Mouse (Mus musculus): ENCODE measurements around the gene Smarca1. TPM values are rescaled to one million over a fixed set of nuclear protein-coding genes. Genes with fewer than 3 reads are reported as not detected.

Smarca1 gene
- polyA plus RNA-seq, 1 experiment, result not detected

DNA sequence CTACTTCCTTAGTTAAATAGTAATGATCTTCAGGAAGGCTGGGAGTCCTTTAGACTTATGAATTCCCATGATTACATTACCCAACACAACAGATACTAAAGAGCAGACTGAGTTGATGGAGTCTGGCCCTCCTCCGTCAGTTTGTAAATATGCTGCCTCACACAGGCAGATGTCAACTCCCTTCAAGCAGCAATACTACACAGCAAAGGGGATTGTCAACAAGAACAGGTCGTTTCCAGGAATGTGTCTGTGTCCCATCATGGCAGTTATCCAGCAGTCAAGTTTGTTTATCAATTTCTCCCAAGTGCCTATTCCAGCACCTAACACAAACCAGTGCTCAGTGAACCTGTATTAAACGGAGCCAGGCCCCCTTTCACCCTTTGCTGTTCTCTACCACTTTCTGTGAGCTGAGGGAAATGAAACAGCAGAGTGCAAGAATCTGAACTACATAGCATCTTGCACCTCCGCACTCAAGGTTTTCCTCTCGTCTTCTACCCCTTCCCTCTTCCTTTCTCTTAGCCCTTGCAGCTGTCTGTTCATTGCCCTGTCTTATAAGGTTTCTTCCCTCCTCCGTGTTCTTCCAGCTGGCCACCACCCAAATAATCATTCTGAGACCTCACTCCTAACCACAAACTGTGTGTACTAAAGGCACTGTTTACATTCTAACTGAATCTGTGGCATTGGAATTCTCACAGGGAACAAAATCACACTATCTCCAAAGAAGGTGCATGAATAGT, 57.5 kb downstream of the Smarca1 start:
- TF ChIP-seq CTCF (IDR thresholded peaks at IDR 0.05; ENCODE audit: insufficient read depth, low read depth, low read length), result no peak
- 65% methylated on average over 6 of the region's 6 CpGs for WGBS
- H3K27ac ChIP-seq (ENCODE audit: insufficient read depth, low read depth, low read length), result no peak overlapping the region
- H3K4me3 ChIP-seq (ENCODE audit: insufficient read depth, low read depth, low read length), result no peak overlapping the region
- no peaks in the 10 kb centered on the region for H3K4me1 ChIP-seq (ENCODE audit: control insufficient read depth, insufficient read depth, low read length)

DNA sequence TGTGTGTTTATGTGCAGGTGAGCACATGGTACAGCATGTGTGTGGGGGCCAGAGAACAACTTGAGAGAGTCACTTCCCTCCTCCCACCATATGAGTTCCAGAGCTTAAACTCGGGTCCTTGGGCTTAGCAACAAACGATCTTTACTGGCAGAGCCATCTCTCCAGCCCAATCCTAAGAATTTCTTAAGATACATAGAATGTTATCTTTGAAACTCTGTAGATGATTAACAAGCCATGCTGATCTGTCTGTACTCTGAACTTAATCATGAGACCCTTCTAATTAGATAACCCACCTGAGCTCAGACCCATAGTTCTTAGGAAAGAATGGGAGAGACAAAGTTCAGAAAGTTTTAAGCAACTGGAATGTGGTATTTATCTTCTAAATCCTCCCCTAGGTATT, 59.3 kb downstream of the Smarca1 start:
- no peak for TF ChIP-seq CTCF (IDR thresholded peaks at IDR 0.05; ENCODE audit: insufficient read depth, low read depth, low read length)
- TF ChIP-seq POLR2A (IDR thresholded peaks at IDR 0.05; ENCODE audit: insufficient read depth, low read depth, low read length), result no peak
- no peak overlapping the region for H3K27ac ChIP-seq (ENCODE audit: insufficient read depth, low read depth, low read length)
- WGBS, result 88% methylated on average over 2 of the region's 2 CpGs
- H3K4me1 ChIP-seq (ENCODE audit: control insufficient read depth, insufficient read depth, low read length), result no peaks in the 10 kb centered on the region
- no peak overlapping the region for H3K4me3 ChIP-seq (ENCODE audit: insufficient read depth, low read depth, low read length)

DNA sequence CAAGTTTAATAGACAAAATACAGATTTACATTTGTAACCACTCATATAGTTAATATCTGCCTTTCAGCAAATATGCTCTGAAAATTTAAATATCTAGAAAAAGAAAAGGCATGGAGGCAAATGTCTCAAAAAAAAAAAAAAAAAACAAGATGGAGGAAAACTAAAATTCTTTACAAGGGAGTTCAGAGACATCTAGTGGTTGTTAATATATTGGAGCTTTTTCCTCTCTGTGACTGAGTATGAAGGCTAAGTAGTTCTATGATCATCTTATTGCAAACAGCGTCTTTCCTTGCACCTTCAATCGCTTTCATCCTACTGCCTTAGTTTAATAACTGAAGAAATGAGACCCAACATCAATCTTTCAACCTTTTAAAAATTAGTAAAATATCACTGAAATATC, 72.2 kb downstream of the Smarca1 start:
- 54% methylated on average over 2 of the region's 2 CpGs for WGBS
- Histone ChIP-seq H3K4me1 (ENCODE audit: control insufficient read depth, insufficient read depth, low read length) (no peaks in the 10 kb centered on the region), H3K27ac (ENCODE audit: insufficient read depth, low read depth, low read length) (no peak overlapping the region), H3K4me3 (ENCODE audit: insufficient read depth, low read depth, low read length) (no peak overlapping the region)
- TF ChIP-seq POLR2A (IDR thresholded peaks at IDR 0.05; ENCODE audit: insufficient read depth, low read depth, low read length) (no peak), CTCF (IDR thresholded peaks at IDR 0.05; ENCODE audit: insufficient read depth, low read depth, low read length) (no peak)

DNA sequence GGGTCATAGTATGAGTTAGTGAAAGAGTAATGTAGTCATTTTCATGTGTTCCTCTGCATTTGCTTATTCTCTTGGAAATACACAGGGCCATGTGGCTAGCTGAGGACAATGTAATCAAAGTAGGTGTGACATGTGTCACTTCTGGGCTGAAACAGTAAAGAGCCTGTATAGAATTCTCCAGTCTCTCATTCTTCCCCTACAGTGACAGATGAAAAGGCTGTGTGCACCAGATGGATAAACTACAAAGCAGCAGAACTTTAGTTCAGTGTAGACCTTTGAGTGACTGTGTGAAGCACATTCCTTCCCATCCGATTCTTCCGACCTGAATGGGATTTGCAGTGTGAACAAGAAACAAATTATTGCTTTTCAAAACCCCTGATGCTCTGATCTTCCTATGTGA, 84.1 kb downstream of the Smarca1 start:
- no peak overlapping the region for H3K27ac ChIP-seq (ENCODE audit: insufficient read depth, low read depth, low read length)
- no peaks in the 10 kb centered on the region for H3K4me1 ChIP-seq (ENCODE audit: control insufficient read depth, insufficient read depth, low read length)
- 84% methylated on average over 2 of the region's 2 CpGs for WGBS
- no peak overlapping the region for H3K4me3 ChIP-seq (ENCODE audit: insufficient read depth, low read depth, low read length)
- TF ChIP-seq CTCF (IDR thresholded peaks at IDR 0.05; ENCODE audit: insufficient read depth, low read depth, low read length), result no peak
- TF ChIP-seq POLR2A (IDR thresholded peaks at IDR 0.05; ENCODE audit: insufficient read depth, low read depth, low read length), result no peak

DNA sequence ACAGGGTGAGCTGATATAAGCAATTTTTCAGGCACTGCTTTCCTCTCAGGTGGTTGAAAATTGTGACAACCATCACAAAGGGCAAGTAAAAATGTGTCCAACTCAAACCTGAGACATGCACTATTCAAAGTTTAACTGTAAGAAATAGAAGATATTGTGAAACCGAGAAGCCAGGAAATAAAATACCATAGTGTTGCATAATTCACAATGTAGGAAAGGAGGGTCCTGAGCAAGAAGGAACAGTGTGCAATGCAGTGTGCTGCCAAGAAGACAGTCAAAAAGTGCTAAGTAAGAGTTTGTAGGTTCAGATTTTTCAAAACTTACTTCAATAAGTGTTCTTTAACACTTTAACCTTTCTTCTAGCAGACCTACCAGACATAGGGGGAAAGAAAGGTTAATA, 128.3 kb downstream of the Smarca1 start:
- Histone ChIP-seq H3K4me3 (ENCODE audit: insufficient read depth, low read depth, low read length) (no peak overlapping the region), H3K27ac (ENCODE audit: insufficient read depth, low read depth, low read length) (no peak overlapping the region), H3K4me1 (ENCODE audit: control insufficient read depth, insufficient read depth, low read length) (no peaks in the 10 kb centered on the region)
- TF ChIP-seq CTCF (IDR thresholded peaks at IDR 0.05; ENCODE audit: insufficient read depth, low read depth, low read length) (no peak), POLR2A (IDR thresholded peaks at IDR 0.05; ENCODE audit: insufficient read depth, low read depth, low read length) (no peak)
- 87% methylated on average over 1 of the region's 1 CpGs for WGBS

DNA sequence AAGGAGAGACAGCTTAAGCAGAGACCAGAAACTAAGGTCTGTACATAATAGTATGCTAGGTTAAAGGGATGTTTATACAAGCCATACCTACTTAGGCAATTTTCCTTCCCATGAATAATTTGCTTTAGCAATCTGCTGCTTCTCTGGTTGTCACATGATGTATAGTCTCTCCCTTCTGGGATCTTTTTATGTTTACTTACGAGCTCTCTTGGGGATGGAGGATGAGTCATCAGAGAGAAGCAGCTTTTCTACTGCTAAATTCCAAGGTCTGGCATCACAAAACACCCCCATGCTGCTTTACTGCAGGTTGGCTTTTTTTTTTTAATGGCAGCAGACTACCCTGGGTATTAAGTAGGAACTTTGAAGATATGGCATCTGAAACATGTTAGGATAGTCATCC, 132.6 kb downstream of the Smarca1 start:
- 25% methylated on average over 1 of the region's 1 CpGs for WGBS
- Histone ChIP-seq H3K4me3 (ENCODE audit: insufficient read depth, low read depth, low read length) (no peak overlapping the region), H3K4me1 (ENCODE audit: control insufficient read depth, insufficient read depth, low read length) (no peaks in the 10 kb centered on the region), H3K27ac (ENCODE audit: insufficient read depth, low read depth, low read length) (no peak overlapping the region)
- TF ChIP-seq POLR2A (IDR thresholded peaks at IDR 0.05; ENCODE audit: insufficient read depth, low read depth, low read length) (no peak), CTCF (IDR thresholded peaks at IDR 0.05; ENCODE audit: insufficient read depth, low read depth, low read length) (no peak)

Other genes starting within 250 kb of the Smarca1 start
- gene Ocrl, start 19.4 kb upstream of the Smarca1 start, polyA plus RNA-seq (2012; ENCODE audit: insufficient read depth, insufficient read length, low replicate concordance, missing spikeins), result not detected in 2 replicates
- not detected in 2 replicates for gene Apln, start 141.9 kb upstream of the Smarca1 start, polyA plus RNA-seq (2012; ENCODE audit: insufficient read depth, insufficient read length, low replicate concordance, missing spikeins)
- not detected in 2 replicates for gene Xpnpep2, start 215.8 kb upstream of the Smarca1 start, polyA plus RNA-seq (2012; ENCODE audit: insufficient read depth, insufficient read length, low replicate concordance, missing spikeins)

Data from olfactory bulb, adult 2 months (tissue).